Mouse (Mus musculus) CH12.LX (cell line): Measurements from ENCODE around the gene Slc35a5. TPM values are rescaled to one million over a fixed set of nuclear protein-coding genes. Genes with fewer than 3 reads are reported as not detected.

Experiments used
- BHLHE40 ChIP-seq: IDR thresholded peaks from 2 replicates; pipeline ENCODE4 v1.6.1; 2011; ENCODE audit warnings: mild to moderate bottlenecking, low read depth, low read length, improper control_type of control experiment
- CHD1 ChIP-seq: IDR thresholded peaks from 2 replicates; pipeline ENCODE4 v1.6.1; 2012; ENCODE audit warnings: low read depth, low read length, improper control_type of control experiment, inconsistent platforms
- CTCF ChIP-seq, 2 experiments: IDR thresholded peaks in 1 of 2; conservative IDR thresholded peaks in 1 of 2; 2 replicates each; pipeline ENCODE4 v1.5.1; 2011 to 2012; ENCODE audit warnings: low read depth in 2 of 2, low read length in 2 of 2, improper control_type of control experiment in 1 of 2, inconsistent platforms in 1 of 2, mild to moderate bottlenecking in 1 of 2, moderate library complexity in 1 of 2
- E2F4 ChIP-seq: IDR thresholded peaks from 2 replicates; pipeline ENCODE4 v1.6.1; 2011; ENCODE audit warnings: low read depth, low read length, improper control_type of control experiment; ENCODE audit not compliant: insufficient replicate concordance
- EP300 ChIP-seq: IDR thresholded peaks from 2 replicates; pipeline ENCODE4 v1.6.1; 2011; ENCODE audit warnings: low read length, improper control_type of control experiment
- GABPA ChIP-seq: IDR thresholded peaks from 2 replicates; pipeline ENCODE4 v1.6.1; 2012; ENCODE audit warnings: low read depth, low read length, improper control_type of control experiment, inconsistent platforms; ENCODE audit not compliant: insufficient replicate concordance
- HCFC1 ChIP-seq: IDR thresholded peaks from 2 replicates; pipeline ENCODE4 v1.6.1; 2012; ENCODE audit warnings: low read depth, mild to moderate bottlenecking, inconsistent platforms, low read length, improper control_type of control experiment
- IRF4 ChIP-seq: IDR thresholded peaks from 2 replicates; pipeline ENCODE4 v1.6.1; 2014; ENCODE audit warnings: low read depth, mild to moderate bottlenecking, inconsistent platforms, low read length, improper control_type of control experiment
- JUN ChIP-seq: IDR thresholded peaks from 2 replicates; pipeline ENCODE4 v1.6.1; 2011; ENCODE audit warnings: low read depth, mild to moderate bottlenecking, low read length, improper control_type of control experiment, moderate library complexity; ENCODE audit not compliant: insufficient read depth
- JUND ChIP-seq: conservative IDR thresholded peaks from 2 replicates; pipeline ENCODE4 v1.6.1; 2011; ENCODE audit warnings: low read depth, low read length, improper control_type of control experiment
- MEF2A ChIP-seq: IDR thresholded peaks from 2 replicates; pipeline ENCODE4 v1.6.1; 2014; ENCODE audit warnings: low read depth, mild to moderate bottlenecking, inconsistent platforms, low read length, improper control_type of control experiment, borderline replicate concordance
- MXI1 ChIP-seq: IDR thresholded peaks from 2 replicates; pipeline ENCODE4 v1.6.1; 2011; ENCODE audit warnings: mild to moderate bottlenecking, low read depth, low read length, improper control_type of control experiment
- POLR2A ChIP-seq: IDR thresholded peaks from 2 replicates; pipeline ENCODE4 v1.6.1; 2011; ENCODE audit warnings: low read depth, mild to moderate bottlenecking, improper control_type of control experiment, low read length
- SIN3A ChIP-seq: IDR thresholded peaks from 2 replicates; pipeline ENCODE4 v1.6.1; 2012; ENCODE audit warnings: low read length, improper control_type of control experiment, inconsistent platforms
- TCF12 ChIP-seq: IDR thresholded peaks from 2 replicates; pipeline ENCODE4 v1.6.1; 2014; ENCODE audit warnings: low read depth, mild to moderate bottlenecking, inconsistent platforms, low read length, improper control_type of control experiment
- UBTF ChIP-seq: IDR thresholded peaks from 2 replicates; pipeline ENCODE4 v1.6.1; 2012; ENCODE audit warnings: low read depth, mild to moderate bottlenecking, inconsistent platforms, low read length, improper control_type of control experiment, moderate library complexity
- ZC3H11A ChIP-seq: IDR thresholded peaks from 2 replicates; pipeline ENCODE4 v1.6.1; 2012; ENCODE audit warnings: low read depth, mild to moderate bottlenecking, inconsistent platforms, low read length, improper control_type of control experiment
- ZKSCAN1 ChIP-seq: IDR thresholded peaks from 2 replicates; pipeline ENCODE4 v1.6.1; 2012; ENCODE audit warnings: low read depth, inconsistent platforms, low read length, improper control_type of control experiment, borderline replicate concordance
- ZNF384 ChIP-seq: IDR thresholded peaks from 2 replicates; pipeline ENCODE4 v1.6.1; 2012; ENCODE audit warnings: low read depth, low read length, improper control_type of control experiment, inconsistent platforms
- polyA plus RNA-seq: library from polyadenylated mRNA; unstranded; fragments of >175 nt; gene quantifications from 2 replicates; pipeline ENCODE4 v1.2.1, GENCODE M21; 2012; ENCODE audit warnings: low read depth; ENCODE audit not compliant: insufficient read length
- total RNA-seq, 2 experiments: library from RNA; depleted of rRNA; stranded (reverse); fragments of 300-350 nt in 1 of 2; fragments of >200 nt in 1 of 2; gene quantifications; 2 replicates each; pipeline ENCODE4 v1.2.3; 2012 to 2014

Slc35a5 gene
- total and polyA plus RNA-seq, 3 experiments, result 6.1 to 14.8 (median 7.4) TPM

- TF ChIP-seq ZC3H11A (peak; percentile 93), POLR2A (0 out of 2 replicates have a peak, but pooled peaks have one; percentile 19), JUN (no peak), GABPA (no peak), UBTF (no peak), ZKSCAN1 (no peak), MEF2A (peak; percentile 81), IRF4 (peak; percentile 89), ZNF384 (no peak), E2F4 (no peak), MXI1 (no peak), EP300 (peak; percentile 58), CTCF (conservative IDR thresholded peaks at IDR 0.05 in 1 of 2, IDR thresholded peaks at IDR 0.05 in 1 of 2; ENCODE audit: low read depth in 2 of 2, low read length in 2 of 2) (peak; percentile 81 to 99), SIN3A (peak; percentile 78; the same call in 1 of the 2 replicates), BHLHE40 (peak; percentile 48), HCFC1 (no peak; the same call in 1 of the 2 replicates), TCF12 (peak; percentile 68), CHD1 (no peak), JUND (peak; percentile 63)
- TF ChIP-seq, all 38 proteins: peak for 18
Observed at GRCm38 (mm10) chr16:45090005-45090404, 68.5 kb downstream of the Slc35a5 start (continued).

Other genes starting within 250 kb of the Slc35a5 start
- 5.0 and 5.7 TPM in 2 replicates for gene Cd200r3, start 215.0 kb downstream of the Slc35a5 start, total RNA-seq (2012; rRNA removed)
- gene Cd200r3, start 215.0 kb downstream of the Slc35a5 start, total RNA-seq (2014; rRNA removed), result 17.6 and 18.4 TPM in 2 replicates
- 5.9 and 6.9 TPM in 2 replicates for gene Cd200r3, start 215.0 kb downstream of the Slc35a5 start, polyA plus RNA-seq
- 9.5 TPM in 2 replicates for gene Ccdc80, start 65.3 kb downstream of the Slc35a5 start, total RNA-seq (2012; rRNA removed)
- gene Ccdc80, start 65.3 kb downstream of the Slc35a5 start, total RNA-seq (2014; rRNA removed), result 2.6 and 3.9 TPM in 2 replicates
- gene Ccdc80, start 65.3 kb downstream of the Slc35a5 start, polyA plus RNA-seq, result 6.1 and 6.6 TPM in 2 replicates
- 27.6 and 28.2 TPM in 2 replicates for gene Atg3, start 79 bp upstream of the Slc35a5 start, total RNA-seq (2012; rRNA removed)
- 43.0 and 46.3 TPM in 2 replicates for gene Atg3, start 79 bp upstream of the Slc35a5 start, total RNA-seq (2014; rRNA removed)
- 67.5 and 68.3 TPM in 2 replicates for gene Atg3, start 79 bp upstream of the Slc35a5 start, polyA plus RNA-seq
- 4.9 and 5.9 TPM in 2 replicates for gene Btla, start 65.6 kb upstream of the Slc35a5 start, total RNA-seq (2012; rRNA removed)
- gene Btla, start 65.6 kb upstream of the Slc35a5 start, total RNA-seq (2014; rRNA removed), result 37.7 and 40.3 TPM in 2 replicates
- 25.5 and 25.8 TPM in 2 replicates for gene Btla, start 65.6 kb upstream of the Slc35a5 start, polyA plus RNA-seq